Mouse (Mus musculus) embryonic facial prominence, embryonic 12.5 days (tissue): ENCODE results near the gene Ugt1a6b. TPM values are rescaled to one million over a fixed set of nuclear protein-coding genes. Genes with fewer than 3 reads are reported as not detected.

Experiments used
- ATAC-seq: fragments of 200-750 bp; cut with Nextera tagmentation; 2 replicates; pipeline ENCODE4 v1.8.0; 2017; ENCODE audit not compliant: insufficient number of reproducible peaks, insufficient read depth, low FRiP score, low TSS enrichment
- H3K27ac ChIP-seq: fragments of 300-500 bp; sonication (generic); 2 replicates; pipeline ENCODE4 v1.5.1; 2016; ENCODE audit warnings: mild to moderate bottlenecking
- H3K27me3 ChIP-seq: fragments of 300-500 bp; sonication (generic); 2 replicates; pipeline ENCODE4 v1.6.1; 2016; ENCODE audit warnings: mild to moderate bottlenecking, moderate library complexity
- H3K36me3 ChIP-seq: fragments of 300-500 bp; sonication (generic); 2 replicates; pipeline ENCODE4 v1.6.1; 2016; ENCODE audit warnings: mild to moderate bottlenecking
- H3K4me1 ChIP-seq: fragments of 300-500 bp; sonication (generic); 2 replicates; pipeline ENCODE4 v1.6.1; 2016
- H3K4me2 ChIP-seq: fragments of 300-500 bp; sonication (generic); replicated peaks from 2 replicates; pipeline ENCODE4 v1.6.1; 2016; ENCODE audit warnings: mild to moderate bottlenecking, moderate library complexity
- H3K4me3 ChIP-seq: fragments of 300-500 bp; sonication (generic); 2 replicates; pipeline ENCODE4 v1.5.1; 2016; ENCODE audit warnings: mild to moderate bottlenecking
- H3K9ac ChIP-seq: fragments of 300-500 bp; sonication (generic); 2 replicates; pipeline ENCODE4 v1.6.1; 2016; ENCODE audit warnings: mild to moderate bottlenecking, moderate library complexity
- H3K9me3 ChIP-seq: fragments of 300-500 bp; sonication (generic); 2 replicates; pipeline ENCODE4 v1.6.1; 2016; ENCODE audit warnings: mild to moderate bottlenecking, moderate library complexity
- WGBS: fragments of 180-500 bp; shearing (Covaris S2); methylation state at CpG from one replicate; pipeline ENCODE4 v1.1.7; 2016; 5-methylcytosine and 5-hydroxymethylcytosine counted together
- polyA plus RNA-seq: library from polyadenylated mRNA; unstranded; fragments of >200 nt; fragmentation: Nextera tagmentation; extraction: Ambion mirVana; gene quantifications from 2 replicates; pipeline ENCODE4 v1.2.1, GENCODE M21; 2016

Ugt1a6b gene
- polyA plus RNA-seq, 1 experiment from 2014 or later = not detected

DNA sequence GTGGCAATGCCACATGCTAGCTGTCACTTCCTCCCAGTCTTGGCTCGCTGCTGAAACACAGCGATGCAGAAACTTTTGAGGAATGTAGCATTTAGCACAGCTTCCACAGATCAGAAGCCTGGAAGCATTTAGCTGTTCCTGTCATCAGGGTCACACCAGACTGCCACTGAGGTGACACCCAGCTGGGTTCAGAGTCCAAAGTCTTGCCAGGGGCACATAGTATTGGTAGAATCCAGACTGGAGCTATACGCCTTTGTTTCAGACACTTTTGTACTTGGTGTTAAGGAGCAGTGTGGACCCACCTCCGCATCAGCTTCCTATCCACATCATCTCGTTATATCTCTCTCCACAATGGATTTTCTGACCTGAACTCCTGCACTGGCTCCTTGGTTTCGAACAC is 150.5 kb downstream of the Ugt1a6b start:
- 68% methylated on average over 6 of the region's 6 CpGs for WGBS
- H3K4me1 ChIP-seq = no peaks in the 10 kb centered on the region
- H3K4me2 ChIP-seq = no peak overlapping the region
- ATAC-seq = no peak
- no peak overlapping the region for H3K9ac ChIP-seq
- no peaks in the 10 kb centered on the region for H3K36me3 ChIP-seq
- no peak overlapping the region for H3K4me3 ChIP-seq
- no peak overlapping the region for H3K27ac ChIP-seq
- no peaks in the 10 kb centered on the region for H3K27me3 ChIP-seq
- peaks cover 91% of the 10 kb centered on the region for H3K9me3 ChIP-seq

- no peak overlapping the region for H3K4me3 ChIP-seq
- no peak for ATAC-seq
Observed at GRCm38 (mm10) chr1:88254793-88255465, 151.9 kb downstream of the Ugt1a6b start.

DNA sequence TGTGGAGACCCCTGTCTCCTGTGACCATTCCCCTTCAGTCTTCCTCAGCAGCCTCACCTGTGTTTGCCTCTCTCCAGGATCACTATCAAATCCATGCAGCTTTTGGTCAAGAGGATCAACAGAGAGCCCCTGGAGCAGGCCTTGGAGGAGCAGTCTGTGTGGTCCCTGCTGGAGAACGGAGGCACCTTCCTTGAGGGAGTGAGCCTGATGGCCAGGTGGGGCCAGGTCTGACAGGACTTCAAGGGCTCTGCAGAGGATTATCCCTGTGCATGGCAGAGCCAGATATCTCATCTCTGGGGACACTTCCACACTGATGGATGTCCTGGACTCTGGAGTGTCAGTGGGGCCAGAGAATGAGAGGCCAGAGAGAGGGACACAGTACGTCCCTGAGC is 152.4 kb downstream of the Ugt1a6b start:
- Histone ChIP-seq H3K36me3 (peaks cover 13% of the 10 kb centered on the region), H3K27ac (no peak overlapping the region), H3K9ac (no peak overlapping the region), H3K27me3 (no peaks in the 10 kb centered on the region), H3K4me3 (no peak overlapping the region), H3K4me1 (no peaks in the 10 kb centered on the region), H3K4me2 (no peak overlapping the region), H3K9me3 (peaks cover 79% of the 10 kb centered on the region)
- WGBS = 52% methylated on average over 2 of the region's 2 CpGs
- ATAC-seq = no peak

More at GRCm38 (mm10) chr1:88254793-88255465, 151.9 kb downstream of the Ugt1a6b start:
- Histone ChIP-seq H3K4me2 (no peak overlapping the region), H3K27me3 (no peaks in the 10 kb centered on the region), H3K27ac (no peak overlapping the region), H3K9ac (no peak overlapping the region), H3K4me1 (no peaks in the 10 kb centered on the region), H3K9me3 (peaks cover 80% of the 10 kb centered on the region), H3K36me3 (peaks cover 7% of the 10 kb centered on the region)
- 87% methylated on average over 12 of the region's 12 CpGs for WGBS

GRCm38 (mm10) chr1:88255989-88256754 is 153.1 kb downstream of the Ugt1a6b start:
- ATAC-seq = no peak

GRCm38 (mm10) chr1:88256886-88257663 is 154.0 kb downstream of the Ugt1a6b start:
- Histone ChIP-seq H3K36me3 (peaks cover 29% of the 10 kb centered on the region), H3K9me3 (peaks cover 70% of the 10 kb centered on the region), H3K4me1 (no peaks in the 10 kb centered on the region), H3K4me2 (no peak overlapping the region), H3K27ac (no peak overlapping the region), H3K4me3 (no peak overlapping the region), H3K27me3 (no peaks in the 10 kb centered on the region), H3K9ac (no peak overlapping the region)
- no peak for ATAC-seq
- WGBS = 79% methylated on average over 10 of the region's 10 CpGs

More at GRCm38 (mm10) chr1:88255989-88256754, 153.1 kb downstream of the Ugt1a6b start:
- no peak overlapping the region for H3K27ac ChIP-seq
- no peaks in the 10 kb centered on the region for H3K27me3 ChIP-seq
- WGBS = 76% methylated on average over 13 of the region's 13 CpGs
- H3K9ac ChIP-seq = no peak overlapping the region
- peaks cover 73% of the 10 kb centered on the region for H3K9me3 ChIP-seq
- peaks cover 20% of the 10 kb centered on the region for H3K36me3 ChIP-seq
- no peak overlapping the region for H3K4me2 ChIP-seq
- no peaks in the 10 kb centered on the region for H3K4me1 ChIP-seq
- no peak overlapping the region for H3K4me3 ChIP-seq

- Histone ChIP-seq H3K4me1 (no peaks in the 10 kb centered on the region), H3K9ac (no peak overlapping the region), H3K27me3 (no peaks in the 10 kb centered on the region), H3K4me3 (no peak overlapping the region), H3K4me2 (no peak overlapping the region), H3K9me3 (peaks cover 64% of the 10 kb centered on the region), H3K36me3 (peaks cover 35% of the 10 kb centered on the region), H3K27ac (no peak overlapping the region)
- 81% methylated on average over 6 of the region's 6 CpGs for WGBS
- no peak for ATAC-seq
Observed at GRCm38 (mm10) chr1:88257681-88258080, 154.6 kb downstream of the Ugt1a6b start.

DNA sequence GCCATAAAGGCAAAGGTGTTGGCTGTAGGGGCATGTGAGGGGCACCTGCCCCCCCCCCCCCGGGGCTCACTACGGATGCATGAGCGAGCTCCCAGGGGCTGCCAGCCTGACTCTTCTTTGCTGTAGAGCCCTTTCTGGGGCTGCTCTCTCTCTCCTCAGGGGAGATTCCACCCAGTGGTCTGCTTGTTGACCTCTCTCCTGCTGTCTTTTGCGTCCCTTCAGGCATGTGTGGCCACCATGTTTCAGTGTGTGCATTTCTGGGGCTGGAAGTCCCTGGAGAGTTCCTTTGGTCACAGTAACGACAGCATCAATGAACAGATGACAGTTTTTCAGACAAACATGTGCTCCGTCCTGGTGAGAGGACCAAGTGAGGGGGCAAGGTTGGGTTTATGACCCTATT is 155.3 kb downstream of the Ugt1a6b start:
- peaks cover 58% of the 10 kb centered on the region for H3K9me3 ChIP-seq
- 65% methylated on average over 6 of the region's 6 CpGs for WGBS
- H3K4me2 ChIP-seq = no peak overlapping the region
- no peak overlapping the region for H3K9ac ChIP-seq
- H3K27me3 ChIP-seq = no peaks in the 10 kb centered on the region
- no peak for ATAC-seq
- H3K36me3 ChIP-seq = peaks cover 42% of the 10 kb centered on the region
- H3K27ac ChIP-seq = no peak overlapping the region
- H3K4me3 ChIP-seq = no peak overlapping the region
- no peaks in the 10 kb centered on the region for H3K4me1 ChIP-seq

GRCm38 (mm10) chr1:88258881-88259642 is 156.0 kb downstream of the Ugt1a6b start:
- H3K4me1 ChIP-seq = no peaks in the 10 kb centered on the region
- H3K27ac ChIP-seq = no peak overlapping the region
- no peaks in the 10 kb centered on the region for H3K27me3 ChIP-seq
- peaks cover 54% of the 10 kb centered on the region for H3K9me3 ChIP-seq
- no peak overlapping the region for H3K4me3 ChIP-seq
- H3K9ac ChIP-seq = no peak overlapping the region
- peaks cover 49% of the 10 kb centered on the region for H3K36me3 ChIP-seq
- ATAC-seq = no peak
- 79% methylated on average over 8 of the region's 8 CpGs for WGBS
- no peak overlapping the region for H3K4me2 ChIP-seq

GRCm38 (mm10) chr1:88259643-88260024 is 156.6 kb downstream of the Ugt1a6b start:
- H3K27ac ChIP-seq = no peak overlapping the region
- no peaks in the 10 kb centered on the region for H3K4me1 ChIP-seq
- H3K27me3 ChIP-seq = no peaks in the 10 kb centered on the region
- H3K9me3 ChIP-seq = peaks cover 51% of the 10 kb centered on the region
- ATAC-seq = 0 out of 2 replicates have a peak, but pooled peaks have one; percentile 0
- H3K4me3 ChIP-seq = no peak overlapping the region
- H3K36me3 ChIP-seq = peaks cover 55% of the 10 kb centered on the region
- 75% methylated on average over 4 of the region's 4 CpGs for WGBS
- no peak overlapping the region for H3K9ac ChIP-seq
- H3K4me2 ChIP-seq = no peak overlapping the region

GRCm38 (mm10) chr1:88260114-88260513 is 157.1 kb downstream of the Ugt1a6b start:
- H3K9me3 ChIP-seq = peaks cover 51% of the 10 kb centered on the region
- 81% methylated on average over 6 of the region's 6 CpGs for WGBS

More at GRCm38 (mm10) chr1:88260114-88260513, 157.1 kb downstream of the Ugt1a6b start:
- H3K4me1 ChIP-seq = no peaks in the 10 kb centered on the region
- no peak overlapping the region for H3K27ac ChIP-seq
- 0 out of 2 replicates have a peak, but pooled peaks have one; percentile 8 for ATAC-seq
- H3K36me3 ChIP-seq = peaks cover 59% of the 10 kb centered on the region
- H3K9ac ChIP-seq = no peak overlapping the region
- no peak overlapping the region for H3K4me3 ChIP-seq
- H3K27me3 ChIP-seq = no peaks in the 10 kb centered on the region
- H3K4me2 ChIP-seq = no peak overlapping the region
